Mouse (Mus musculus) lung, embryonic 14.5 days (tissue): ENCODE measurements around the gene Rab3a. TPM values are rescaled to one million over a fixed set of nuclear protein-coding genes. Genes with fewer than 3 reads are reported as not detected.
A peak's percentile ranks its signal among the peaks of the same experiment; 100 is the strongest.

Experiments
- ATAC-seq: fragments of 200-750 bp; cut with Nextera tagmentation; 2 replicates; pipeline ENCODE4 v1.8.0; 2017; ENCODE audit warnings: mild to moderate bottlenecking, moderate TSS enrichment, moderate library complexity; ENCODE audit not compliant: insufficient read depth
- DNase-seq: peaks from one replicate; pipeline ENCODE4 v3.0.0-alpha.2; 2015
- H3K27ac ChIP-seq: fragments of 300-500 bp; sonication (generic); 2 replicates; pipeline ENCODE4 v1.5.1; 2014; ENCODE audit warnings: low read depth, mild to moderate bottlenecking, moderate library complexity
- H3K27me3 ChIP-seq: fragments of 300-500 bp; sonication (generic); 2 replicates; pipeline ENCODE4 v1.6.1; 2014; ENCODE audit warnings: low read length, control low read depth; ENCODE audit not compliant: insufficient read depth
- H3K36me3 ChIP-seq: fragments of 300-500 bp; sonication (generic); 2 replicates; pipeline ENCODE4 v1.6.1; 2014; ENCODE audit warnings: control low read depth; ENCODE audit not compliant: insufficient read depth
- H3K4me1 ChIP-seq: fragments of 300-500 bp; sonication (generic); 2 replicates; pipeline ENCODE4 v1.6.1; 2014; ENCODE audit warnings: antibody characterized with exemption, control low read depth; ENCODE audit not compliant: insufficient read depth
- H3K4me2 ChIP-seq: fragments of 300-500 bp; sonication (generic); 2 replicates; pipeline ENCODE4 v1.6.1; 2014; ENCODE audit warnings: mild to moderate bottlenecking
- H3K4me3 ChIP-seq: fragments of 300-500 bp; sonication (generic); 2 replicates; pipeline ENCODE4 v1.5.1; 2014; ENCODE audit warnings: low read depth, low read length
- H3K9ac ChIP-seq: fragments of 300-500 bp; sonication (generic); 2 replicates; pipeline ENCODE4 v1.6.1; 2014
- H3K9me3 ChIP-seq: fragments of 300-500 bp; sonication (generic); 2 replicates; pipeline ENCODE4 v1.6.1; 2016; ENCODE audit warnings: low read depth, low read length, control low read depth
- CTCF ChIP-seq: IDR thresholded peaks from 2 replicates; pipeline ENCODE4 v1.5.1; 2016; ENCODE audit warnings: antibody characterized with exemption, low read depth
- WGBS: fragments of 180-500 bp; shearing (Covaris S2); extraction: QIAGEN DNeasy Blood & Tissue Kit; methylation state at CpG from one replicate; pipeline ENCODE4 v1.1.7; 2014; 5-methylcytosine and 5-hydroxymethylcytosine counted together
- polyA plus RNA-seq: library from polyadenylated mRNA; unstranded; fragments of >200 nt; fragmentation: Nextera tagmentation; extraction: Ambion mirVana; gene quantifications from 2 replicates; pipeline ENCODE4 v1.2.1, GENCODE M21; 2014

The Rab3a gene
- polyA plus RNA-seq, 1 experiment from 2014 or later: 10.5 TPM

DNA sequence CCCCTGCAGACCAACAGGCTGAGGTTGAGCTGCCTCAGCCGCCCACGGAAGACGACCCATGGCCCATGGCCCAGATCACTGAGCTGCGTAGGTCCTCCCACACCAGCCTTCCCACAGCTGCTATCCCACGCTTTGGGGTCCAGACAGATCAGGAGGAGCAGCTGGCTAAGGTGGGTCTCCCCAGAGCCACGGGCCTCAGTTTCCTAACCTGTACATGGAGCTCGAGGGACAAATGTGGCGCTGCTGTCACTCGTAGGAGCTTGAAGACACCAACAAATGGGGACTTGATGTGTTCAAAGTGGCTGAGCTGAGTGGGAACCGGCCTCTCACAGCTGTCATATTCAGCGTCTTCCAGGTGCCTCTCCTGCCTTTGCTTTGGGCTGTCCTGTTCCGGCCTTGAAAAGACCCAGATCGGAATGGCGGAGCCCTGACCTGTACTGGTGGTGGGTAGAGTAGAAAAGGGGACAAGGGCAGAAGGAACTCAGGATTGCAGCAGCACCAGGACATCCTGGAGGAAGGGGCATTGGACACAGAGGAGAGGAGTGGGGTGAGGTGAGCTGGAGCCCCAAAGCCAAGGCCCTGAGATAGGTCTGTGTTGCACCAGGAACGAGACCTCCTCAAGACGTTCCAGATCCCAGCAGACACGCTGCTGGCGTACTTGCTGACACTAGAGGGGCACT is 7.1 kb upstream of the Rab3a start:
- no peaks in the 10 kb centered on the region for H3K36me3 ChIP-seq
- 0 out of 2 replicates have a peak, but pooled peaks cover under 1% of the 10 kb centered on the region for H3K4me1 ChIP-seq
- ATAC-seq (no peak), DNase-seq (no peak)
- H3K4me2 ChIP-seq: no peak overlapping the region
- 76% methylated on average over 18 of the region's 18 CpGs for WGBS
- TF ChIP-seq CTCF: no peak
- peaks cover 68% of the 10 kb centered on the region for H3K27me3 ChIP-seq
- H3K9me3 ChIP-seq: no peaks in the 10 kb centered on the region
- H3K9ac ChIP-seq: no peak overlapping the region
- no peak overlapping the region for H3K27ac ChIP-seq
- no peak overlapping the region for H3K4me3 ChIP-seq

DNA sequence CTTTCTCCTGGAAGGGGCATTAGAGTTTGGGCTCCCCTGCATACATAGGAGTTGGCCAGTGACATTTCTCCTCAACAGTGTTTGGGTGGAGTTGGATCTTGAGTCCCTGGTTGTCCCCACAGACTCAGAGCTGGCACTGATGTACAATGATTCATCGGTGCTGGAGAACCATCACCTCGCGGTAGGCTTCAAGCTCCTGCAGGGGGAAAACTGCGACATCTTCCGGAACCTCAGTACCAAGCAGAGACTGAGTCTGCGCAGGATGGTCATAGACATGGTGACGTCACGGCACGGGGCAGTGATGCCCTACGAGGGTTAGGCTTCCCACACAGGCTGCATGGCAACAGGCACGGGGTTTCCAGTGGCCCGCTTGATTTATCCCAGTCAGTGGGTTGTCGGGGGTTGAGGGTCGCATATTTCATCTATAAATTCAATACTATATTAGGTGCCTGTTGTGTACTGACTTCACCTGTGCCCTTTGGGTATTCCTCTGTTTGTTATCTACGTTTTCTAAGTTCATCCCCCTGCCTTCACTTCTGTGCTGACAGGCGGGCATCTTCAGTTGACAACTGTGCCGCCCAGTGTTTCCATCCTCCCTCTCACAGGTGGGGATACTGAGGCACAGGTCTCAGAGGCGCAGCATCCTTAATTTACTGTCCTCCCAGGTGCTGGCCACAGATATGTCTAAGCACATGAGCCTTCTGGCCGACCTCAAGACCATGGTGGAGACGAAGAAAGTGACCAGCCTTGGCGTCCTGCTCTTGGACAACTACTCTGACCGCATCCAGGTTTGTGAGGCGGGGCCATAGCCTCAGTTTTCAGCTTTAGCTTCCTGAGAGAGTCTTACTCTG is 6.0 kb upstream of the Rab3a start:
- H3K9me3 ChIP-seq: no peaks in the 10 kb centered on the region
- H3K4me3 ChIP-seq: no peak overlapping the region
- TF ChIP-seq CTCF: no peak
- 81% methylated on average over 23 of the region's 23 CpGs for WGBS
- H3K9ac ChIP-seq: no peak overlapping the region
- ATAC-seq (no peak), DNase-seq (no peak)
- no peaks in the 10 kb centered on the region for H3K36me3 ChIP-seq
- H3K27me3 ChIP-seq: peaks cover 57% of the 10 kb centered on the region
- H3K27ac ChIP-seq: no peak overlapping the region
- H3K4me1 ChIP-seq: peaks cover 9% of the 10 kb centered on the region; the same call in 1 of the 2 replicates
- H3K4me2 ChIP-seq: no peak overlapping the region

DNA sequence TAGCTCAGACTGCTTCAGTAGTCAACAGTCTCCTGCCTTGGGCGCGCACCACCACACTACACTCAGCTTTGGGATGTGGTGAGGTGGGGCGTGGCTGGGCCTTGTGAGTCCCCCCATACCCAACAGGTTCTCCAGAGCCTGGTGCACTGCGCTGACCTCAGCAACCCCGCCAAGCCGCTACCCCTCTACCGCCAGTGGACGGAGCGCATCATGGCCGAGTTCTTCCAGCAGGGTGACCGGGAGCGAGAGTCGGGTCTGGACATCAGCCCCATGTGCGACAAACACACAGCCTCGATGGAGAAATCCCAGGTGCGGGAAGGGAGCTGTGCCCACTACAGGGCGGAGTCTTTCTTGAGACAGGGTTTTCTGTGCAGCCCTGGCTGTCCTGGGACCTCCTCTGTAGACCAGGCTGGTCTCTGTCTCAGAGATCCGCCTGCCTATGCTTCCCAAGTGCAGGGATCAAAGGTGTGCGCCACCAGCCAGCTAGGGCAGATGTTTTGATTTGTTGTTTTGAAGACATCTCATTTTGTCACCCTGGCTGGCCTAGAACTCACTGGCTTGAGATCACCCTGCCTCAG is 5.3 kb upstream of the Rab3a start:
- no peak for ATAC-seq
- no peak for TF ChIP-seq CTCF
- WGBS: 69% methylated on average over 19 of the region's 19 CpGs
- Histone ChIP-seq H3K4me1 (peaks cover 15% of the 10 kb centered on the region; the same call in 1 of the 2 replicates), H3K36me3 (no peaks in the 10 kb centered on the region), H3K4me3 (no peak overlapping the region), H3K27ac (no peak overlapping the region), H3K9me3 (no peaks in the 10 kb centered on the region), H3K9ac (no peak overlapping the region), H3K27me3 (peaks cover 49% of the 10 kb centered on the region), H3K4me2 (no peak overlapping the region)
- no peak for DNase-seq

DNA sequence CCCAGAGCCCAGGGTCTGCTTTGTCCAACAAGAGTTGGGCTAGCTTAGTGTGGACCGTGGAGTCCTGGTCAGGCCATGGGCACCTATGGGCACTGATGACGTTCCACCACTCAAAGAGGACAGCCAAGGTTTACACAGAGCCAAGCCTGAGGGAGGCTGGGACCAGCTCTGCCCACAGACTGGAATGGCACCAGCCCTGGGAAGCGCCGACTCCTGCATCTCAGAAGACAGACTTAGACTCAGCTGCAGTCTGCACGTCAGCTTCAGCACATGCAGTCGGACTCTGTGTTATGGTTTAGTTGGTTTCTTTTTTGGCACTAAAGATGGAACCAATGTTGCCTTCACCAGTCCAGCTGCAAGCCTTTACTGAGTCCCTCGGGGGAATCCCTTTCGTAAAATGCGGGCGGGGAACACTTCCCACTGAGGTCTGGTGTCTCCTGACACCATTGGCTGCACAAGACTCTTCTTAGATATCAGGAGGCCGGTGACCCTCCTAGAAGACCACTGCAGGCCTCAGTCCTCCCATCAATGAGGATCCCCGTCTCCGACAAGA is 4.3 kb upstream of the Rab3a start:
- H3K4me2 ChIP-seq: no peak overlapping the region
- no peaks in the 10 kb centered on the region for H3K9me3 ChIP-seq
- TF ChIP-seq CTCF: no peak
- no peak overlapping the region for H3K4me3 ChIP-seq
- ATAC-seq: no peak
- DNase-seq: no peak
- no peak overlapping the region for H3K9ac ChIP-seq
- no peak overlapping the region for H3K27ac ChIP-seq
- no peaks in the 10 kb centered on the region for H3K36me3 ChIP-seq
- peaks cover 17% of the 10 kb centered on the region; the same call in 1 of the 2 replicates for H3K4me1 ChIP-seq
- 77% methylated on average over 13 of the region's 13 CpGs for WGBS
- H3K27me3 ChIP-seq: peaks cover 39% of the 10 kb centered on the region

DNA sequence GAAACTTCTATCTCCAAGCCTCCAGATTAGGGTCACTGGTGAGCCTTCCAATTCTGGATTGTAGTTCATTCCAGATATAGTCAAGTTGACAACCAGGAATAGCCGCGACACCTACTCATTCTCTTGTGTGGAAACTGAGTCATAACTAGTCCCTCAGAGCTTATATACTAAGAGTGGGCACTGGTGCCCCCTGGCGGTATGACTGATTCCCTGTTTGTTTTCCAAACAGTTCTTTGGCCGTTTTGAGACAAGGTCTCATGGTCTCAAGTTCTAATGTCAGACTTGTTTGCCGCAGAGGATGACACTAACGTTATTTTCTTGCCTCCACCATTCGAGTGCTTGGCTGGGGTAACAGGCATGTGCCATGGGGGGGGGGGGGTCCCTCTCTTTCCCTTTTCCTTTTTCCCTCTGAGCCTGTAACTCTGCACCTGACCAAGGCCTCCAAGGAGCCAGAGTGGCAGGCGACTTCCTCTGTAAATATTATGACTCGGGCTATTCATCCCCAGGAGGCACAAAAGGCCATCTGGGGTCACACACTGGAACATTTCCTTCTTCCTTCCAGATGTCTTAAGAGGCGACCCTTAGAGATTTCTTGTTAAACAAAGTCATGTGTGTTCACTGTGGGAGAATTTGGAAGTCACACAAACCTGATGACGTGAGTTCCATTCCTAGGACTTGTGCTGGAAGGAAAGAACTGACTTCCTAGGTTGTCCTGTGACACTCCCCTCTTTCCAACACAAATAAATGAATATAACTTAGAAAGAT is 2.3 kb upstream of the Rab3a start:
- H3K4me2 ChIP-seq: peak overlapping the region; percentile 52; the same call in 1 of the 2 replicates
- H3K36me3 ChIP-seq: peaks cover 6% of the 10 kb centered on the region; the same call in 1 of the 2 replicates
- ATAC-seq (no peak), DNase-seq (peak; percentile 88)
- peak; percentile 76 for TF ChIP-seq CTCF
- 20% methylated on average over 11 of the region's 11 CpGs for WGBS
- peaks cover 22% of the 10 kb centered on the region; the same call in 1 of the 2 replicates for H3K4me1 ChIP-seq
- H3K9me3 ChIP-seq: no peaks in the 10 kb centered on the region
- peak overlapping the region; percentile 75 for H3K27ac ChIP-seq
- H3K4me3 ChIP-seq: no peak overlapping the region
- H3K27me3 ChIP-seq: peaks cover 19% of the 10 kb centered on the region; the same call in 1 of the 2 replicates
- no peak overlapping the region for H3K9ac ChIP-seq

DNA sequence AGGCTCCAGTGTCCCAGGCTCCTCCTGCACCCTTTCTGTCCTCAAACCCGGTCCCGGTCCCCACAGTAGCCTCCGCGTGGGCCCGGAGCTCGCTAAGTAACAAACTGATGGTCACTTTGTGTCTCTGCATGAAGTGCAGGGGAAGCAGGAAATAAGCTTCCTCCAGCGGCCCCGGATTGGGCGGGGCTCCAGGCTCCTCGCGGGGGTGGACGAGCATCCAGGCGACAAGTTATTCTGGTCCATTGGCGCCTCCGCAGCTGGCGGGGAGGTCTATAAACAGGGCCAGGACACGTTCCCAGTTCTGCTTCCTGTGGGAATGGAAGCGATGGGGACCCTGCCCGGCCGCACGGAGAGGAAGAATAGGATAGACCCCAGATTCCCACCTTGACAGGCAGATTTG is 1.3 kb upstream of the Rab3a start:
- Histone ChIP-seq H3K4me3 (peak overlapping the region; percentile 1), H3K9me3 (no peaks in the 10 kb centered on the region), H3K4me2 (peak overlapping the region; percentile 52), H3K9ac (peak overlapping the region; percentile 1; the same call in 1 of the 2 replicates), H3K4me1 (peaks cover 22% of the 10 kb centered on the region; the same call in 1 of the 2 replicates), H3K36me3 (peaks cover 16% of the 10 kb centered on the region; the same call in 1 of the 2 replicates), H3K27ac (peak overlapping the region; percentile 75), H3K27me3 (peaks cover 12% of the 10 kb centered on the region; the same call in 1 of the 2 replicates)
- WGBS: 15% methylated on average over 21 of the region's 21 CpGs
- DNase-seq (peak; percentile 86), ATAC-seq (no peak)
- no peak for TF ChIP-seq CTCF
